In genomic region chr2:32722581-32722980, GRCm38 (mm10) we compare ENCODE assay signal across 19 mouse cellular contexts. TPM values are rescaled to one million over a fixed set of nuclear protein-coding genes. Genes with fewer than 3 reads are reported as not detected.
DNase-seq lines count a peak whose midpoint lies in the region; ATAC-seq lines count a peak whose summit lies in the region.
"Had no signal": no experiment of that assay in that cellular context is flagged by ENCODE, and none has a peak within 500 bp of the region (broad histone marks: within the 10 kb centered on the region; RNA-seq: fewer than 3 reads in every experiment).

No protein-coding gene starts in this region.

- no peak overlapping the region for H3K27ac ChIP-seq in heart, embryonic 14.5 days (replicated peaks in 1 of 2; ENCODE audit: control insufficient read depth in 1 of 2, insufficient read depth in 1 of 2, low read depth in 2 of 2, low read length in 2 of 2)
- H3K27ac ChIP-seq in neural tube, embryonic 13.5 days (replicated peaks): no peak overlapping the region
- no peak overlapping the region for H3K27ac ChIP-seq in intestine, embryonic 16.5 days (ENCODE audit: low read length)
- H3K27ac ChIP-seq in stomach, embryonic 16.5 days (ENCODE audit: low read length): no peak overlapping the region
- H3K27ac ChIP-seq: forebrain, embryonic 12.5 days; gastrocnemius, adult 2 months; hindbrain, embryonic 15.5 days; limb, embryonic 13.5 days had no signal

- peaks cover 4 to 13% of the 10 kb centered on the region in 2 experiments for H3K4me1 ChIP-seq in heart, embryonic 14.5 days (ENCODE audit: control insufficient read depth in 2 of 2, insufficient read depth in 2 of 2, low read length in 2 of 2)
- peaks cover 22% of the 10 kb centered on the region for H3K4me1 ChIP-seq in neural tube, embryonic 13.5 days (replicated peaks)
- peaks cover 18% of the 10 kb centered on the region for H3K4me1 ChIP-seq in intestine, embryonic 16.5 days (ENCODE audit: control insufficient read depth, insufficient read depth, low read length)
- H3K4me1 ChIP-seq in stomach, embryonic 16.5 days (ENCODE audit: control insufficient read depth, insufficient read depth, low read length): peaks cover 6% of the 10 kb centered on the region; the same call in 1 of the 2 replicates

- WGBS in heart, embryonic 14.5 days: 74% methylated on average over 3 of the region's 3 CpGs
- 77% methylated on average over 3 of the region's 3 CpGs for WGBS in neural tube, embryonic 13.5 days
- WGBS in intestine, embryonic 16.5 days: 65% methylated on average over 3 of the region's 3 CpGs
- WGBS in stomach, embryonic 16.5 days: 47% methylated on average over 3 of the region's 3 CpGs

- H3K27me3 ChIP-seq in heart, embryonic 14.5 days (ENCODE audit: control insufficient read depth, insufficient read depth, low read length): no peaks in the 10 kb centered on the region
- H3K27me3 ChIP-seq in neural tube, embryonic 13.5 days: no peaks in the 10 kb centered on the region
- H3K27me3 ChIP-seq in intestine, embryonic 16.5 days (replicated peaks; ENCODE audit: control insufficient read depth, insufficient read depth, low read length): no peaks in the 10 kb centered on the region
- H3K27me3 ChIP-seq in stomach, embryonic 16.5 days (ENCODE audit: control insufficient read depth, insufficient read depth, low read length): no peaks in the 10 kb centered on the region
- H3K27me3 ChIP-seq: forebrain, embryonic 12.5 days; hindbrain, embryonic 15.5 days; limb, embryonic 13.5 days had no signal

- no peaks in the 10 kb centered on the region for H3K9me3 ChIP-seq in heart, embryonic 14.5 days (ENCODE audit: control insufficient read depth, low read length)
- no peaks in the 10 kb centered on the region for H3K9me3 ChIP-seq in neural tube, embryonic 13.5 days
- H3K9me3 ChIP-seq in intestine, embryonic 16.5 days (ENCODE audit: control insufficient read depth, low read length): no peaks in the 10 kb centered on the region
- H3K9me3 ChIP-seq in stomach, embryonic 16.5 days (replicated peaks; ENCODE audit: control insufficient read depth, low read length): no peaks in the 10 kb centered on the region
- H3K9me3 ChIP-seq: forebrain, embryonic 12.5 days; hindbrain, embryonic 15.5 days; limb, embryonic 13.5 days had no signal

- peak overlapping the region; percentile 49; the same call in 1 of the 2 replicates for H3K4me2 ChIP-seq in heart, embryonic 14.5 days (ENCODE audit: low read length)
- H3K4me2 ChIP-seq in neural tube, embryonic 13.5 days: no peak overlapping the region
- H3K4me2 ChIP-seq in intestine, embryonic 16.5 days (ENCODE audit: low read depth, low read length): peak overlapping the region; percentile 36; the same call in 1 of the 2 replicates
- peak overlapping the region; percentile 50; the same call in 1 of the 2 replicates for H3K4me2 ChIP-seq in stomach, embryonic 16.5 days (ENCODE audit: low read depth, low read length)
- H3K4me2 ChIP-seq: forebrain, embryonic 12.5 days; hindbrain, embryonic 15.5 days had no signal

- no peak for ATAC-seq in heart, embryonic 14.5 days (ENCODE audit: insufficient number of reproducible peaks, insufficient read depth, low FRiP score, low read depth)
- no peak for ATAC-seq in neural tube, embryonic 13.5 days (ENCODE audit: low read depth)
- no peak for ATAC-seq in intestine, embryonic 16.5 days
- ATAC-seq in stomach, embryonic 16.5 days (ENCODE audit: insufficient read depth, low FRiP score): no peak

- H3K9ac ChIP-seq in heart, embryonic 14.5 days (ENCODE audit: low read length): no peak overlapping the region
- peak overlapping the region; percentile 38; the same call in 1 of the 2 replicates for H3K9ac ChIP-seq in neural tube, embryonic 13.5 days
- H3K9ac ChIP-seq in intestine, embryonic 16.5 days (ENCODE audit: low read depth, low read length): no peak overlapping the region
- H3K9ac ChIP-seq in stomach, embryonic 16.5 days (ENCODE audit: low read length): no peak overlapping the region
- H3K9ac ChIP-seq: forebrain, embryonic 12.5 days; hindbrain, embryonic 15.5 days; limb, embryonic 13.5 days had no signal

- H3K36me3 ChIP-seq in heart, embryonic 14.5 days (ENCODE audit: control insufficient read depth, insufficient read depth, low read length): no peaks in the 10 kb centered on the region
- no peaks in the 10 kb centered on the region for H3K36me3 ChIP-seq in neural tube, embryonic 13.5 days
- no peaks in the 10 kb centered on the region for H3K36me3 ChIP-seq in intestine, embryonic 16.5 days (ENCODE audit: control insufficient read depth, insufficient read depth, low read length)
- no peaks in the 10 kb centered on the region for H3K36me3 ChIP-seq in stomach, embryonic 16.5 days (ENCODE audit: control insufficient read depth, insufficient read depth, low read length)
- H3K36me3 ChIP-seq: forebrain, embryonic 12.5 days; hindbrain, embryonic 15.5 days; limb, embryonic 13.5 days had no signal

- no peak for DNase-seq in heart, postnatal 25 days (ENCODE audit: low spot score)
- no peak for DNase-seq in neural tube, embryonic 10.5 days (ENCODE audit: extremely low spot score, low spot score)
- no peak for DNase-seq in cerebellum, postnatal 4 days (ENCODE audit: low spot score in 2 of 2)
- DNase-seq in layer of hippocampus, postnatal 14 days (ENCODE audit: low spot score in 2 of 2): no peak
- DNase-seq: cerebellum, adult 9-11 months; gastrocnemius, adult 2 months; kidney, postnatal 25 days; layer of hippocampus, postnatal 36 days; right cerebral cortex, postnatal 25 days had no signal

- intact Hi-C loops in heart, postnatal 25 days (cut with DNase I): no loop called here

- H3K4me3 ChIP-seq in heart, embryonic 14.5 days (ENCODE audit: control insufficient read depth in 1 of 2, insufficient read depth in 1 of 2, low read depth in 1 of 2, low read length in 2 of 2): no peak overlapping the region
- no peak overlapping the region for H3K4me3 ChIP-seq in neural tube, embryonic 13.5 days
- no peak overlapping the region for H3K4me3 ChIP-seq in intestine, embryonic 16.5 days (ENCODE audit: low read length)
- no peak overlapping the region for H3K4me3 ChIP-seq in stomach, embryonic 16.5 days (replicated peaks; ENCODE audit: low read length)
- H3K4me3 ChIP-seq: forebrain, embryonic 12.5 days; gastrocnemius, adult 2 months; hindbrain, embryonic 15.5 days; limb, embryonic 13.5 days had no signal

RNA-seq across cellular contexts. Expression of gene Sh2d3c, which starts 1.7 kb away (rescaled TPM):
- polyA plus RNA-seq in heart, embryonic 14.5 days (2014; fragmentation: Nextera tagmentation; extraction: Ambion mirVana): 23.7 and 27.7 TPM in 2 replicates
- total RNA-seq in heart, postnatal 25 days (2021): 10 to 100 TPM; 20.7 to 25.4 TPM
- polyA plus RNA-seq in neural tube, embryonic 13.5 days (2015; fragmentation: Nextera tagmentation; extraction: Ambion mirVana): 42.5 and 51.4 TPM in 2 replicates
- 26.1 and 26.5 TPM in 2 replicates for polyA plus RNA-seq in intestine, embryonic 16.5 days (2015; fragmentation: Nextera tagmentation; extraction: Ambion mirVana)
- polyA plus RNA-seq in stomach, embryonic 16.5 days (2015; fragmentation: Nextera tagmentation; extraction: Ambion mirVana): 26.8 and 27.4 TPM in 2 replicates
- total RNA-seq in layer of hippocampus, postnatal 14 days (2021): 10 to 100 TPM; 31.4 to 33.2 TPM

RNA-seq across cellular contexts. Expression of gene Cdk9, which starts 9.7 kb away (rescaled TPM):
- 44.5 and 45.3 TPM in 2 replicates for polyA plus RNA-seq in heart, embryonic 14.5 days (2014; fragmentation: Nextera tagmentation; extraction: Ambion mirVana)
- 10 to 100 TPM; 23.4 to 26.4 TPM for total RNA-seq in heart, postnatal 25 days (2021)
- 72.2 and 74.6 TPM in 2 replicates for polyA plus RNA-seq in neural tube, embryonic 13.5 days (2015; fragmentation: Nextera tagmentation; extraction: Ambion mirVana)
- 83.4 and 86.0 TPM in 2 replicates for polyA plus RNA-seq in intestine, embryonic 16.5 days (2015; fragmentation: Nextera tagmentation; extraction: Ambion mirVana)
- 71.9 and 82.7 TPM in 2 replicates for polyA plus RNA-seq in stomach, embryonic 16.5 days (2015; fragmentation: Nextera tagmentation; extraction: Ambion mirVana)
- 10 to 100 TPM; 88.8 to 91.1 TPM for total RNA-seq in layer of hippocampus, postnatal 14 days (2021)

RNA-seq across cellular contexts. Expression of gene 6330409D20Rik, which starts 18.2 kb away (rescaled TPM):
- 0.68 TPM in 1 of 2 replicates, not detected in the other for polyA plus RNA-seq in heart, embryonic 14.5 days (2014; fragmentation: Nextera tagmentation; extraction: Ambion mirVana)
- total RNA-seq in heart, postnatal 25 days (2021): not detected
- 3.2 and 4.0 TPM in 2 replicates for polyA plus RNA-seq in neural tube, embryonic 13.5 days (2015; fragmentation: Nextera tagmentation; extraction: Ambion mirVana)
- polyA plus RNA-seq in intestine, embryonic 16.5 days (2015; fragmentation: Nextera tagmentation; extraction: Ambion mirVana): 0.26 TPM in 1 of 2 replicates, not detected in the other
- 0.20 and 0.28 TPM in 2 replicates for polyA plus RNA-seq in stomach, embryonic 16.5 days (2015; fragmentation: Nextera tagmentation; extraction: Ambion mirVana)
- total RNA-seq in layer of hippocampus, postnatal 14 days (2021): 1 to 10 TPM; 2.8 to 2.9 TPM
- total RNA-seq: gastrocnemius, adult 2 months; heart, adult 8-10 months; megakaryocyte-erythroid progenitor cell, adult 5-6 weeks; monocyte, adult 5-6 weeks had no signal

RNA-seq across cellular contexts. Expression of gene Fpgs, which starts 18.6 kb away (rescaled TPM):
- polyA plus RNA-seq in heart, embryonic 14.5 days (2014; fragmentation: Nextera tagmentation; extraction: Ambion mirVana): 12.1 and 12.2 TPM in 2 replicates
- 1 to 10 TPM; 4.2 to 6.0 TPM for total RNA-seq in heart, postnatal 25 days (2021)
- polyA plus RNA-seq in neural tube, embryonic 13.5 days (2015; fragmentation: Nextera tagmentation; extraction: Ambion mirVana): 14.3 and 14.7 TPM in 2 replicates
- polyA plus RNA-seq in intestine, embryonic 16.5 days (2015; fragmentation: Nextera tagmentation; extraction: Ambion mirVana): 29.8 and 32.0 TPM in 2 replicates
- polyA plus RNA-seq in stomach, embryonic 16.5 days (2015; fragmentation: Nextera tagmentation; extraction: Ambion mirVana): 28.3 and 30.6 TPM in 2 replicates
- total RNA-seq in layer of hippocampus, postnatal 14 days (2021): 10 to 100 TPM; 11.6 to 13.0 TPM

RNA-seq across cellular contexts. Expression of gene Tor2a, which starts 34.5 kb away (rescaled TPM):
- polyA plus RNA-seq in heart, embryonic 14.5 days (2014; fragmentation: Nextera tagmentation; extraction: Ambion mirVana): 38.0 and 42.7 TPM in 2 replicates
- total RNA-seq in heart, postnatal 25 days (2021): 1 to 10 TPM; 8.1 to 8.3 TPM
- 53.2 and 55.8 TPM in 2 replicates for polyA plus RNA-seq in neural tube, embryonic 13.5 days (2015; fragmentation: Nextera tagmentation; extraction: Ambion mirVana)
- polyA plus RNA-seq in intestine, embryonic 16.5 days (2015; fragmentation: Nextera tagmentation; extraction: Ambion mirVana): 73.1 and 74.0 TPM in 2 replicates
- polyA plus RNA-seq in stomach, embryonic 16.5 days (2015; fragmentation: Nextera tagmentation; extraction: Ambion mirVana): 59.2 and 67.0 TPM in 2 replicates
- 10 to 100 TPM; 29.7 to 31.2 TPM for total RNA-seq in layer of hippocampus, postnatal 14 days (2021)
